Mouse (Mus musculus): Measurements from ENCODE around the gene Tas1r3. TPM values are rescaled to one million over a fixed set of nuclear protein-coding genes. Genes with fewer than 3 reads are reported as not detected.

The Tas1r3 gene
- polyA plus RNA-seq, 1 experiment from 2014 or later = 0.22 TPM

GRCm38 (mm10) chr4:155871404-155871803 is 8.2 kb upstream of the Tas1r3 start:
- Histone ChIP-seq H3K9me3 (replicated peaks) (no peaks in the 10 kb centered on the region), H3K4me1 (peaks cover 30% of the 10 kb centered on the region), H3K27me3 (ENCODE audit: low read depth, poor library complexity, severe bottlenecking) (no peaks in the 10 kb centered on the region), H3K27ac (replicated peaks) (no peak overlapping the region), H3K4me3 (peak overlapping the region; percentile 3; the same call in 1 of the 2 replicates), H3K36me3 (peaks cover 63% of the 10 kb centered on the region)
- DNase-seq (ENCODE audit: low spot score) = no peak
- 95% methylated on average over 7 of the region's 7 CpGs for WGBS

DNA sequence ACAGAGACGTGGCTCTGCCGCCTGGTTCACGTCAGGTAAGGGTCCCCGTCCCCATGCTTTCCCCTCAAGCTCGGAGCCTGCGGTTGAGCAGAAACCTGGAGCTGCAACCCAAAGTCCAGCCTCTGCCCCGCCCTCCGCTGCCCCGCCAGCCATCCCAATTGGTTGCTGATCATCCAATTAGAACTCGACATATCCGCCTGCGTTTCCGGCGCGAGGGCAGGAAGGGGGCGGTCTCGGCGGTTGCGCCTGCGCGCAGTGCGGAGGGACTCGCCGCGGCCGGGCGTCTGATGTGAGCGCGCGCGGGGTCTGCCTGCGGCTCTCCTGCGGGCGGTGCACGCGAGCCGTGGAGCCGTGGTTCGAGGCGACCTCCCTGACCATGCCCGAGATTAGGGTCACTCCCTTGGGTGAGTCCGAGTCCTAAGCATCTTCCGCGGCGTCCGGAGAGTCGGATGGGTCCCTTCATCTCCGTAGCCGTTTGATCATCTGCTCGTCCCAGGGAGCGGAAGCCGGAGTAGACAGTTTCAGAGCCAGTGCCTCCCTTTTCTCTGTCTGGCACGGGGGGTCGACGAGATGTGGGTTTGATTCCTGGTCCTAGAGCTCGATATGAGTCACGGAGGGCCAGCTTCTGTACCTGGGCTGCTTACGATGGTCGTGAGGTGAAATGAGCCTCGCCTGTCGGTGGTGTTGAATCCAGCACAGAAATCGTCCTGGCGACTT is 6.3 kb upstream of the Tas1r3 start, which contains the start of the genes Cptp and Ints11:
Cptp (minus strand) TSS at position 124 of the 717 bp plus-strand sequence.
Ints11 (plus strand) TSS at position 230 of the 717 bp plus-strand sequence.
- Histone ChIP-seq H3K9me3 (replicated peaks) (no peaks in the 10 kb centered on the region), H3K27ac (replicated peaks) (peak within 1 kb of the TSS; percentile 88), H3K4me3 (peak within 1 kb of the TSS; percentile 82), H3K27me3 (ENCODE audit: low read depth, poor library complexity, severe bottlenecking) (no peaks in the 10 kb centered on the region), H3K36me3 (peaks cover 61% of the 10 kb centered on the region), H3K4me1 (peaks cover 30% of the 10 kb centered on the region)
- peak; percentile 98 for DNase-seq (ENCODE audit: low spot score)
- WGBS = under 1% methylated on average over 63 of the region's 63 CpGs

DNA sequence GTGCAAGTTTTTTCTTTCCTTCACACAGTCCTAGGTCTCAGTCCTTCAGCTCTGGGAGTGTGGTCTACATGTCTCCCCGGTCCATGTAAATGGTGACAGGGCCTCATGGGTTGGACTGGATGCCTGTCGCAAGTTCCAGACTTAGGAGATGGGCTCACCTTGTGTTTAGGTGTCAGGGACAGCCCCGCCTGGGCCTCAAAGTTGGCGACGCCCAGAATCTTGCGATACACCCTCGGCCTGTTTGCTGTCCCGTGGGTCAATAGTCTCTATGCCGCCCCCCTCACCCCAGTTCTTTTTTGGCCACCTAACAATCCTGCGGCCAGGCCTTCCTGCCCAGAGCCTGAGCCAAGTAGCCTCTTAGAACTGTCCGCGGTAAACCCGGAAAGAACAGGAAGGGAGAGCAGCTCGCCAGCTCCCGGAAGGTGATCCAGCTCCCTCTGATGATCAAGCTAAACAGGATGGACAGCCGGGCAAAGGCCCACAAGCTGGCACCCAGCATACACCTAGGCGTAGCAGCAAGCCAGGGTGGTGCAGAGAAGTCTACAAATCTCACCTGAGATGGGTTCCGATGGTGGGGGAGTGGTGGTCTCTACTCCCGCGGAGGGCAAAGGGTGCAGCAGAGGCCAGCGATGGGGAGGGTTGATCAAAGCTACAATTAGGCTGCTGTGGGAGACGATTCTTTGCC is 5.6 kb upstream of the Tas1r3 start:
- Histone ChIP-seq H3K27ac (replicated peaks) (peak overlapping the region; percentile 88), H3K9me3 (replicated peaks) (no peaks in the 10 kb centered on the region), H3K27me3 (ENCODE audit: low read depth, poor library complexity, severe bottlenecking) (no peaks in the 10 kb centered on the region), H3K4me3 (peak overlapping the region; percentile 82), H3K36me3 (peaks cover 55% of the 10 kb centered on the region), H3K4me1 (peaks cover 30% of the 10 kb centered on the region)
- no peak for DNase-seq (ENCODE audit: low spot score)
- WGBS = 12% methylated on average over 22 of the region's 22 CpGs

- DNase-seq (ENCODE audit: low spot score) = no peak
- Histone ChIP-seq H3K27ac (replicated peaks) (no peak overlapping the region), H3K4me3 (no peak overlapping the region), H3K36me3 (peaks cover 81% of the 10 kb centered on the region), H3K27me3 (ENCODE audit: low read depth, poor library complexity, severe bottlenecking) (no peaks in the 10 kb centered on the region), H3K9me3 (replicated peaks) (no peaks in the 10 kb centered on the region), H3K4me1 (peaks cover 8% of the 10 kb centered on the region; the same call in 1 of the 2 replicates)
- WGBS = 95% methylated on average over 7 of the region's 7 CpGs
Measured at GRCm38 (mm10) chr4:155861787-155862186, 1.4 kb downstream of the Tas1r3 start.

DNA sequence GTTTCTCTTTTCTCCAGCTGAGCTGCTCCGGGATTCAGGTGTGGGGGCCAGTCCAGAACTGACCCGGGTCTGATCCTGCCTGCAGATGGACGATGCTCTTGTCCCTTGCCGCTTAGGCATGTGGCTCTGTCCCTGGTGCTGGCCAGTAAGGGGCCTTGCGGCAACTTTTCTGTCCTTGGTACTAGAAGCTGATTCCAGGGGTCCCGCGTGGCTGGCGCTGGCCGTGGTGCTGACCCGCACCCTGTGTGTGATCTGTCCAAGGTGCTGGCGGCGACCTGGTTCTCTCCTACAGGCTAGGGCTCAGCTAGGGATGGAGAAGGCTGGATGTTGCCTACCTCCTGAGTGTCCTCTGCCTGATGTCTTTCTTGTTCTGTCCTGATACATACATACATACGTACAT is 3.8 kb downstream of the Tas1r3 start:
- Histone ChIP-seq H3K4me3 (no peak overlapping the region), H3K9me3 (replicated peaks) (no peaks in the 10 kb centered on the region), H3K27ac (replicated peaks) (no peak overlapping the region), H3K36me3 (peaks cover 83% of the 10 kb centered on the region), H3K27me3 (ENCODE audit: low read depth, poor library complexity, severe bottlenecking) (no peaks in the 10 kb centered on the region), H3K4me1 (peaks cover 8% of the 10 kb centered on the region; the same call in 1 of the 2 replicates)
- WGBS = 26% methylated on average over 13 of the region's 13 CpGs
- DNase-seq (ENCODE audit: low spot score) = peak; percentile 68

DNA sequence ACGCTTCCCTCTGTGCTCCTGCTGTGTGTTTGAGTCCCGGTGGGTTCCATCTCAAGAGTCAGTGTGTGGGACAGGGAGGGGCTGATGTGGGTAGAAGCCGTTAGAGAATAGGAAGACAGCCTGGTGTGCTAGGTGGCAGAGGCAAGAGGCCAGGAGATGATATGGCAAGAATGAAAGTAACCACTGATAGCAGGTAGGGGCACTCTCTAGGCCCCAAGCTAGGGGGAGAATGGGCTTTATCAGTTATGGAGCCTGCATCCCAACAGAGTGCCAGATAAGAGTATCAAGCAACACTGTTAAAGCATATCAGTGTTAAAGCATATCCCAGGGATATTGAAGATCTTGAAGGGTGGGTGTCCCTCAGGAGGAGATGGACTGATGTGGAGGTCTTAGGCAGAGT is 6.3 kb downstream of the Tas1r3 start:
- H3K27ac ChIP-seq (replicated peaks) = no peak overlapping the region
- H3K36me3 ChIP-seq = peaks cover 98% of the 10 kb centered on the region
- DNase-seq (ENCODE audit: low spot score) = no peak
- 87% methylated on average over 3 of the region's 3 CpGs for WGBS
- H3K4me1 ChIP-seq = peaks cover 8% of the 10 kb centered on the region; the same call in 1 of the 2 replicates
- no peaks in the 10 kb centered on the region for H3K9me3 ChIP-seq (replicated peaks)
- no peaks in the 10 kb centered on the region for H3K27me3 ChIP-seq (ENCODE audit: low read depth, poor library complexity, severe bottlenecking)
- H3K4me3 ChIP-seq = no peak overlapping the region; the same call in 1 of the 2 replicates

- peaks cover 8% of the 10 kb centered on the region; the same call in 1 of the 2 replicates for H3K4me1 ChIP-seq
- no peaks in the 10 kb centered on the region for H3K9me3 ChIP-seq (replicated peaks)
- H3K36me3 ChIP-seq = peaks cover 92% of the 10 kb centered on the region
- H3K27ac ChIP-seq (replicated peaks) = no peak overlapping the region
- WGBS = 95% methylated on average over 12 of the region's 12 CpGs
- no peak overlapping the region for H3K4me3 ChIP-seq
- no peaks in the 10 kb centered on the region for H3K27me3 ChIP-seq (ENCODE audit: low read depth, poor library complexity, severe bottlenecking)
- no peak for DNase-seq (ENCODE audit: low spot score)
Measured at GRCm38 (mm10) chr4:155856071-155856470, 7.1 kb downstream of the Tas1r3 start.

DNA sequence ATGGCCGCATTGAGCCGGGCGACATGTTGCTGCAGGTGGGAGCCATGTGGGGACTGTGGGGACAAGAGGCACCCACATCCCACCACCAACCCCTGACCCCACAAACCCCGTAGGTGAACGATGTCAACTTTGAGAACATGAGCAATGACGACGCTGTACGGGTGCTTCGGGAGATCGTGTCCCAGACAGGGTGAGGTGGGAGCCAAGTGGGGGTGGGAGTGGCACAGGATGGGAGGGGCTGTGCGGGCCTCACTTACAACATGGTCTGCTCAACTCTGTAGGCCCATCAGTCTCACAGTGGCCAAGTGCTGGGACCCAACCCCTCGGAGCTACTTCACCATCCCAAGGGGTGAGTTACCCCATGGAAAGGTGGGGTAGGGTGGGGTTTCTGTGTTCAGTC is 8.2 kb downstream of the Tas1r3 start:
- H3K36me3 ChIP-seq = peaks cover 81% of the 10 kb centered on the region
- H3K9me3 ChIP-seq (replicated peaks) = no peaks in the 10 kb centered on the region
- WGBS = 93% methylated on average over 12 of the region's 12 CpGs
- H3K27ac ChIP-seq (replicated peaks) = no peak overlapping the region
- no peak for DNase-seq (ENCODE audit: low spot score)
- no peaks in the 10 kb centered on the region for H3K27me3 ChIP-seq (ENCODE audit: low read depth, poor library complexity, severe bottlenecking)
- H3K4me1 ChIP-seq = peaks cover 11% of the 10 kb centered on the region
- no peak overlapping the region for H3K4me3 ChIP-seq

- Histone ChIP-seq H3K4me3 (no peak overlapping the region), H3K27ac (replicated peaks) (no peak overlapping the region), H3K9me3 (replicated peaks) (no peaks in the 10 kb centered on the region), H3K36me3 (peaks cover 66% of the 10 kb centered on the region), H3K4me1 (peaks cover 19% of the 10 kb centered on the region), H3K27me3 (ENCODE audit: low read depth, poor library complexity, severe bottlenecking) (no peaks in the 10 kb centered on the region)
- WGBS = 92% methylated on average over 9 of the region's 9 CpGs
- DNase-seq (ENCODE audit: low spot score) = no peak
Measured at GRCm38 (mm10) chr4:155853421-155853820, 9.7 kb downstream of the Tas1r3 start.

DNA sequence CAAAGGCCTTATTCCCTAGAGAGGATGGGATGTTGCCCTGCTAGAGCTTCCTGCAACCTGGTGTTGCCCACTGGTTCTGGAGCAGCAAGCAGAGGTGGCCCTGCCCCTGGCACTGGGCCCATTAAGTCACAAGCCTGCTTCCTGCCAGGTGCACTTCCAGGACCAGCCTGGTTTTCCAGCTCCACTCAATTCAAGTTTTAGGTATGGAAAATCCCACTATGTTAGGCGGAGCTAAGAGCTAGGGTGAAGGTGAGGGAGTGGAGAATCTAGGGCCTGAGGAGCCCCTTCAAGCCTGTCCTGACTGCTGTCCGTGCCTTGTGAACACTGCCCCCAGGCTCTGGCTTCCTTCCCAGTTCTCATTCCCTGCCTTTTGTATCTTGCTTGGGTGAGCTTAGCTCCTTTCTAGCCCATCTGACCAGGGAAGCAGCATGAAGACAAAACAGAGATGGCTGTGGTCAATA is 11.2 kb downstream of the Tas1r3 start:
- Histone ChIP-seq H3K4me1 (peaks cover 28% of the 10 kb centered on the region), H3K4me3 (no peak overlapping the region; the same call in 1 of the 2 replicates), H3K27me3 (ENCODE audit: low read depth, poor library complexity, severe bottlenecking) (no peaks in the 10 kb centered on the region), H3K9me3 (replicated peaks) (no peaks in the 10 kb centered on the region), H3K36me3 (peaks cover 51% of the 10 kb centered on the region), H3K27ac (replicated peaks) (no peak overlapping the region)
- no peak for DNase-seq (ENCODE audit: low spot score)
- 87% methylated on average over 2 of the region's 2 CpGs for WGBS

- H3K9me3 ChIP-seq (replicated peaks) = no peaks in the 10 kb centered on the region
- no peak overlapping the region for H3K27ac ChIP-seq (replicated peaks)
- WGBS = 90% methylated on average over 3 of the region's 3 CpGs
- H3K4me1 ChIP-seq = peaks cover 34% of the 10 kb centered on the region
- H3K4me3 ChIP-seq = no peak overlapping the region
- 0 out of 2 replicates have a peak, but pooled peaks cover 2% of the 10 kb centered on the region for H3K27me3 ChIP-seq (ENCODE audit: low read depth, poor library complexity, severe bottlenecking)
- peaks cover 45% of the 10 kb centered on the region for H3K36me3 ChIP-seq
- DNase-seq (ENCODE audit: low spot score) = no peak
Measured at GRCm38 (mm10) chr4:155851368-155851767, 11.8 kb downstream of the Tas1r3 start.

DNA sequence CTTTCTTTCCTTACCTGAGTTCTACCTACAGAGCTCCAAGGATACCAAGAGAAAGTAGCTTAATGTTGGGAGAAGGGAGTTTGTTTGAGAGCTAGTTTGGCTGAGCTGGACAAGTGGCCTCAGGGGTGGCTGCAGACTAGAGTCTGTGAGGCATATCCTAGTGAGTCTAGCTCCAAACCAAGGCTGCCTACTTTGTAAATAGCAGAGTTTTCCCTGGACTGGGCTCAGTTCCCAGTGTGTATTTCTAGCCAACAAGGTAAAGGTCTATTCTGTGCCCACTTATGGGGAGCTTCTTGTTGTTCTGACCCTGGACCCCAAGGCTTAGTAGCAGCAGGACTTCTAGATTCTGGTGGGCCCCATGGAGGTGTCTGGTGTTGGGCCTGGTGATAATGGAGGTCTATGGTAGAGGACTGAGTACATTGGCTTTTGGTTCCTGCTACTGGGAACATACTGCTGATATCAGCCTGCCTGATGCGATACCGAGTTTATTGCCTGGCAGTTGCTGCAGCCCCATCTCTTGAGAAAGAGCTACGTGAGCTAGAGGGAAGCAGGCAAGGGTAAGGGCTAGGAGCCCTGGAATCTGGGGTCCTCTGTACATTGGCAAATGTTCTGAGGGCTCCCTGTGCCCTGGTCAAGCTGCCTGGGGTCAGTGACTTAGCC is 13.2 kb downstream of the Tas1r3 start:
- peaks cover 31% of the 10 kb centered on the region for H3K36me3 ChIP-seq
- whole genome bisulfite sequencing = 90% methylated on average over 3 of the region's 3 CpGs
- peaks cover 37% of the 10 kb centered on the region for H3K4me1 ChIP-seq
- no peaks in the 10 kb centered on the region for H3K9me3 ChIP-seq (replicated peaks)
- H3K4me3 ChIP-seq = peak overlapping the region; percentile 94; the same call in 1 of the 2 replicates
- H3K27me3 ChIP-seq (ENCODE audit: low read depth, poor library complexity, severe bottlenecking) = 0 out of 2 replicates have a peak, but pooled peaks cover 4% of the 10 kb centered on the region
- DNase-seq (ENCODE audit: low spot score) = no peak
- no peak overlapping the region for H3K27ac ChIP-seq (replicated peaks)

All from midbrain, embryonic 10.5 days (tissue).